Mouse (Mus musculus): ENCODE measurements at regions not wholly inside any gene's neighbourhood (a gene's known extent, or its start where the extent isn't known, plus 50 kb on each side); places are given as distances from the start of the nearest gene placed in this dataset.
A peak's percentile ranks its signal among the peaks of the same experiment; 100 is the strongest.

GRCm38 (mm10) chr16:95848555-95849082 lies 142.1 kb downstream of the Psmg1 start:
- intact Hi-C loops (cut with DNase I): loop anchor here (2.0 kb wide), 1 partner anchor 14 kb away; no protein-coding TSS in a partner anchor
- no peak for DNase-seq (ENCODE audit: low spot score)

GRCm38 (mm10) chr16:95847765-95848483 lies 142.8 kb downstream of the Psmg1 start:
- intact Hi-C loops (cut with DNase I): loop anchor here (2.0 kb wide), 1 partner anchor 13 kb away; no protein-coding TSS in a partner anchor

GRCm38 (mm10) chr16:95845323-95845860 lies 143.5 kb downstream of the Ets2 start:
- intact Hi-C loops (cut with DNase I): no loop called here
- DNase-seq (ENCODE audit: low spot score): no peak

More at GRCm38 (mm10) chr16:95847765-95848483, 142.8 kb downstream of the Psmg1 start:
- no peak for DNase-seq (ENCODE audit: low spot score)

- no peak for DNase-seq (ENCODE audit: low spot score)
- intact Hi-C loops (cut with DNase I): no loop called here
Measured at GRCm38 (mm10) chr16:95844691-95845090, 142.8 kb downstream of the Ets2 start.

- intact Hi-C loops (cut with DNase I): no loop called here
Measured at GRCm38 (mm10) chr16:95842766-95843165, 140.9 kb downstream of the Ets2 start.

GRCm38 (mm10) chr16:95839512-95840253 lies 137.8 kb downstream of the Ets2 start:
- no peak for DNase-seq (ENCODE audit: low spot score)
- intact Hi-C loops (cut with DNase I): no loop called here

More at GRCm38 (mm10) chr16:95842766-95843165, 140.9 kb downstream of the Ets2 start:
- DNase-seq (ENCODE audit: low spot score): no peak

- intact Hi-C loops (cut with DNase I): no loop called here
- DNase-seq (ENCODE audit: low spot score): no peak
Measured at GRCm38 (mm10) chr16:95838886-95839430, 137.1 kb downstream of the Ets2 start.

GRCm38 (mm10) chr16:95838478-95838846 lies 136.6 kb downstream of the Ets2 start:
- DNase-seq (ENCODE audit: low spot score): no peak
- intact Hi-C loops (cut with DNase I): no loop called here

- no peak for DNase-seq (ENCODE audit: low spot score)
- intact Hi-C loops (cut with DNase I): no loop called here
Measured at GRCm38 (mm10) chr16:95837723-95838477, 136.0 kb downstream of the Ets2 start.

- no peak for DNase-seq (ENCODE audit: low spot score)
- intact Hi-C loops (cut with DNase I): loop anchor here (2.0 kb wide), 1 partner anchor 13 kb away; no protein-coding TSS in a partner anchor
Measured at GRCm38 (mm10) chr16:95835941-95836340, 134.1 kb downstream of the Ets2 start.

GRCm38 (mm10) chr16:95834556-95835288 lies 132.8 kb downstream of the Ets2 start:
- intact Hi-C loops (cut with DNase I): loop anchor here (2.0 to 5.0 kb wide), 3 partner anchors 14 to 108 kb away; no protein-coding TSS in a partner anchor
- DNase-seq (ENCODE audit: low spot score): no peak

GRCm38 (mm10) chr16:95833455-95833854 lies 131.6 kb downstream of the Ets2 start:
- DNase-seq (ENCODE audit: low spot score): no peak
- intact Hi-C loops (cut with DNase I): loop anchor here (5.0 kb wide), 2 partner anchors 81 to 109 kb away; no protein-coding TSS in a partner anchor

- DNase-seq (ENCODE audit: low spot score): no peak
- intact Hi-C loops (cut with DNase I): loop anchor here (5.0 kb wide), 2 partner anchors 80 to 110 kb away; no protein-coding TSS in a partner anchor
Measured at GRCm38 (mm10) chr16:95832346-95832739, 130.5 kb downstream of the Ets2 start.

- intact Hi-C loops (cut with DNase I): loop anchor here (1.0 to 5.0 kb wide), 3 partner anchors 30 to 111 kb away; no protein-coding TSS in a partner anchor
- DNase-seq (ENCODE audit: low spot score): peak; percentile 56
Measured at GRCm38 (mm10) chr16:95831566-95832345, 129.9 kb downstream of the Ets2 start.

GRCm38 (mm10) chr16:95827402-95827737 lies 125.5 kb downstream of the Ets2 start:
- intact Hi-C loops (cut with DNase I): no loop called here
- no peak for DNase-seq (ENCODE audit: low spot score)

GRCm38 (mm10) chr16:95826681-95827401 lies 125.0 kb downstream of the Ets2 start:
- intact Hi-C loops (cut with DNase I): no loop called here
- no peak for DNase-seq (ENCODE audit: low spot score)

GRCm38 (mm10) chr16:95825723-95826122 lies 123.8 kb downstream of the Ets2 start:
- intact Hi-C loops (cut with DNase I): loop anchor here (2.0 kb wide), 1 partner anchor 123 kb away; the partner anchor contains the start of gene Ets2
- no peak for DNase-seq (ENCODE audit: low spot score)
